Mouse (Mus musculus): ENCODE measurements around the gene Nck1. TPM values are rescaled to one million over a fixed set of nuclear protein-coding genes. Genes with fewer than 3 reads are reported as not detected.

Gene Nck1
- total RNA-seq, 2 experiments from 2014 or later: 17.5 to 37.0 TPM

Other genes starting within 250 kb of the Nck1 start
- 1.9 and 2.1 TPM in 2 replicates for gene Il20rb, start 59.3 kb downstream of the Nck1 start, total RNA-seq (2014; fragmentation: Nextera tagmentation)
- gene Il20rb, start 59.3 kb downstream of the Nck1 start, total RNA-seq (2017): 0.65 and 2.0 TPM in 2 replicates
- gene Slc35g2, start 25.0 kb upstream of the Nck1 start, total RNA-seq (2014; fragmentation: Nextera tagmentation): not detected in 2 replicates
- not detected in 2 replicates for gene Slc35g2, start 25.0 kb upstream of the Nck1 start, total RNA-seq (2017)
- gene Stag1, start 51.7 kb upstream of the Nck1 start, total RNA-seq (2014; fragmentation: Nextera tagmentation): 67.5 and 68.5 TPM in 2 replicates
- gene Stag1, start 51.7 kb upstream of the Nck1 start, total RNA-seq (2017): 88.8 and 97.6 TPM in 2 replicates

All from megakaryocyte-erythroid progenitor cell, adult 5-6 weeks (primary cell).